Mouse (Mus musculus): ENCODE measurements around the gene Xpo5. TPM values are rescaled to one million over a fixed set of nuclear protein-coding genes. Genes with fewer than 3 reads are reported as not detected.

Gene Xpo5
- total and polyA plus RNA-seq, 3 experiments, result 47.5 to 93.4 (median 82.7) TPM

GRCm38 (mm10) chr17:46274465-46274864, 71.9 kb downstream of the Xpo5 start:
- H3K36me3 ChIP-seq (ENCODE audit: control insufficient read depth in 1 of 2, insufficient read depth in 2 of 2, low read length in 2 of 2), result peaks cover 0 to 4% of the 10 kb centered on the region in 2 experiments; a peak in 1 of 4 replicates
- H3K4me3 ChIP-seq (ENCODE audit: control insufficient read depth in 1 of 2, insufficient read depth in 1 of 2, low read depth in 2 of 2, low read length in 2 of 2), result no peak overlapping the region

GRCm38 (mm10) chr17:46275034-46275433, 72.5 kb downstream of the Xpo5 start:
- H3K27me3 ChIP-seq (ENCODE audit: control insufficient read depth in 1 of 2, insufficient read depth in 2 of 2, low read length in 2 of 2), result no peaks in the 10 kb centered on the region
- H3K79me2 ChIP-seq (ENCODE audit: control insufficient read depth, insufficient read depth, low read length, poor library complexity), result 0 out of 2 replicates have a peak, but pooled peaks cover 2% of the 10 kb centered on the region
- no peak overlapping the region for H3K9ac ChIP-seq (ENCODE audit: control insufficient read depth, low read depth, low read length, poor library complexity, severe bottlenecking)
- H3K4me1 ChIP-seq (ENCODE audit: control insufficient read depth in 1 of 2, insufficient read depth in 2 of 2, low read length in 2 of 2), result no peaks in the 10 kb centered on the region
- DNase-seq (ENCODE audit: low read depth, low spot score), result no peak
- TF ChIP-seq BHLHE40 (IDR thresholded peaks at IDR 0.05; ENCODE audit: borderline replicate concordance, low read depth, low read length) (no peak), HCFC1 (IDR thresholded peaks at IDR 0.05; ENCODE audit: low read depth, low read length) (no peak), MXI1 (IDR thresholded peaks at IDR 0.05; ENCODE audit: low read depth, low read length) (no peak), TBP (IDR thresholded peaks at IDR 0.05; ENCODE audit: low read depth, low read length) (no peak), NELFE (IDR thresholded peaks at IDR 0.05; ENCODE audit: low read depth, low read length) (no peak), ELF1 (IDR thresholded peaks at IDR 0.05; ENCODE audit: low read depth, low read length) (no peak), UBTF (IDR thresholded peaks at IDR 0.05; ENCODE audit: borderline replicate concordance, insufficient read depth, low read depth, low read length) (no peak), MYC (IDR thresholded peaks at IDR 0.05; ENCODE audit: low read depth, low read length) (no peak), POLR2AphosphoS5 (IDR thresholded peaks at IDR 0.05; ENCODE audit: borderline replicate concordance, low read depth, low read length) (no peak), POLR2AphosphoS2 (IDR thresholded peaks at IDR 0.05; ENCODE audit: low read length) (no peak), KAT2A (conservative IDR thresholded peaks at IDR 0.05; ENCODE audit: low read depth, low read length) (no peak), GATA1 (IDR thresholded peaks at IDR 0.05; ENCODE audit: low read depth, low read length) (no peak)
- H3K36me3 ChIP-seq (ENCODE audit: control insufficient read depth in 1 of 2, insufficient read depth in 2 of 2, low read length in 2 of 2), result peaks cover 0 to 2% of the 10 kb centered on the region in 2 experiments; a peak in 2 of 4 replicates
- no peaks in the 10 kb centered on the region for H3K9me3 ChIP-seq (replicated peaks; ENCODE audit: insufficient read depth, low read length)
- H3K4me3 ChIP-seq (ENCODE audit: control insufficient read depth in 1 of 2, insufficient read depth in 1 of 2, low read depth in 2 of 2, low read length in 2 of 2), result no peak overlapping the region
- H3K27ac ChIP-seq (ENCODE audit: control insufficient read depth, low read depth, low read length), result no peak overlapping the region

More at GRCm38 (mm10) chr17:46274465-46274864, 71.9 kb downstream of the Xpo5 start:
- no peaks in the 10 kb centered on the region for H3K27me3 ChIP-seq (ENCODE audit: control insufficient read depth in 1 of 2, insufficient read depth in 2 of 2, low read length in 2 of 2)
- H3K4me1 ChIP-seq (ENCODE audit: control insufficient read depth in 1 of 2, insufficient read depth in 2 of 2, low read length in 2 of 2), result no peaks in the 10 kb centered on the region
- H3K27ac ChIP-seq (ENCODE audit: control insufficient read depth, low read depth, low read length), result no peak overlapping the region
- H3K9me3 ChIP-seq (replicated peaks; ENCODE audit: insufficient read depth, low read length), result no peaks in the 10 kb centered on the region
- TF ChIP-seq MAX (IDR thresholded peaks at IDR 0.05; ENCODE audit: low read length), result no peak
- TF ChIP-seq EP300 (IDR thresholded peaks at IDR 0.05; ENCODE audit: low read depth in 1 of 2, low read length in 2 of 2), result no peak
- no peak for TF ChIP-seq POLR2AphosphoS2 (IDR thresholded peaks at IDR 0.05; ENCODE audit: low read length)
- TF ChIP-seq MYB (IDR thresholded peaks at IDR 0.05; ENCODE audit: low read depth, low read length), result no peak
- no peak for TF ChIP-seq MAFK (IDR thresholded peaks at IDR 0.05; ENCODE audit: borderline replicate concordance, low read depth, low read length)
- TF ChIP-seq MAZ (IDR thresholded peaks at IDR 0.05; ENCODE audit: low read depth, low read length), result no peak
- TF ChIP-seq RCOR1 (IDR thresholded peaks at IDR 0.05; ENCODE audit: low read depth, low read length), result no peak
- TF ChIP-seq ZMIZ1 (IDR thresholded peaks at IDR 0.05; ENCODE audit: low read depth, low read length), result no peak
- no peak for TF ChIP-seq MEF2A (IDR thresholded peaks at IDR 0.05; ENCODE audit: extremely low read depth, insufficient replicate concordance, low read depth, low read length, poor library complexity, severe bottlenecking)
- no peak for TF ChIP-seq JUND (IDR thresholded peaks at IDR 0.05; ENCODE audit: low read depth, low read length)
- TF ChIP-seq ZC3H11A (IDR thresholded peaks at IDR 0.05; ENCODE audit: low read depth, low read length), result no peak
- DNase-seq (ENCODE audit: low read depth, low spot score), result no peak
- no peaks in the 10 kb centered on the region for H3K79me2 ChIP-seq (ENCODE audit: control insufficient read depth, insufficient read depth, low read length, poor library complexity)
- H3K9ac ChIP-seq (ENCODE audit: control insufficient read depth, low read depth, low read length, poor library complexity, severe bottlenecking), result no peak overlapping the region

All from MEL (cell line).